Mouse (Mus musculus) thymus, postnatal 25 days (tissue): ENCODE measurements around the gene Eps8l1.

Experiments used
- DNase-seq: peaks from one replicate; pipeline ENCODE4 v3.0.0; 2022

The Eps8l1 gene

GRCm38 (mm10) chr7:4511489-4512224, 51.2 kb downstream of the Eps8l1 start:
- no peak for DNase-seq

DNA sequence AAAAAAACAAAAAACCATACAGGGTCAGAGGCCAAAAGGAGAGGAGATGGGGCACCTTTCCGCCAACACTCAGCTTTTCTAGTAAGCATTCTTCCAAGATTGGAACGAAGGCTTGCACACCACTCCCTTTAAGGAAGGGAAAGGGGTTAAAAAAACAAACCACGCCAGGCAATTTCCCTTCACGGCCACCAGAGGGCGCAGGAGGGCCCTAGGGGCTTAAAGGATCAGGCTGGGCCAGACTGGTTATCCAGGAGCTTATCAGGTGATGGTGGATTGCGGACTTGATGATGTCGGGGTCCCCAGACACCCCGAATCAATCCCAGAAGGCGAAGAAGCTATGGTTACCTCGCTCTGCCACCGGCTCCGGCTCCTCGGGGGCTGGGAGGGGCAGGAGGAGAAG, 52.8 kb downstream of the Eps8l1 start:
- DNase-seq, result peak; percentile 40

DNA sequence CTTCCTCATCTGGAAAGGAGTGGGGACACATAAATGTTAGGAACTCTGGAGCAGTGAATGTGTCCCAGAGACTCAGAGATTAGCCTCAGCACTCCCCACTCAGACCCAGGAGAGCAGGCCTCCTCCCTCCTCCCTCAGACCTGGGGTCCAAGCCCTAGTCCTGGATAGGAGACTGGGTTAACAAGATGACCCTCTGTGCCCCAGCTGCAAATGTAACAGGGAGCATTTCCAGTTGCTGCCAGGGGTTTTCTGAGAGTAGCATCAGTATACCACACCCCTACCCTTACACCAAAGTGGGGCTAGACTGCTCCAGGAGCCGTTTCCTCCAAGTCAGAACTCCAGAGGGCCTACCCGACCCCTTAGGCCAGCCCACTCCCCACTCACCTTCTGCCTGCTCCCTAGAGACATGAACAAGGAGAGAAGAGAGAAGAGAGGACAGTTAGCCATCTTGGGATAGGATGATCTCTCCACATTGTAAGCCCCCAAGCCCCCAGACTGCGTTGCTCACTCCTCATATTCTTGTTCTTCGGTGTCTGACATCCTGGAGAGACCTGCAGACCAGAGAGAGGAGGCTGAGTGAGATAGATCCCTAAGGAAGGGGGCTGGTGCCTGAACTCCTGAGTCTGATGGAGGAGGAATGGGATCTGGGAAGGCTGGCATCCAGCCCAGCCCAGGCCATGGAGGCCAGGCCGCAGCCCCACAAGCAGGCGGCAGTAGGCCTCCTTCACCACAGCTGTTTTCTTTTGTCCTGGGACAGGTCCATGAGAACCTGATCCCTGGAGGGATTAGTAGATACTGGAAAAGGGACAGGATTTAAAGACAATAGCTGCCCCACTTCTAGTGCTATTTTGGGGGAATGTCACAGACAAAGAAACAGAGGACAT, 53.6 kb downstream of the Eps8l1 start:
- DNase-seq, result no peak

DNA sequence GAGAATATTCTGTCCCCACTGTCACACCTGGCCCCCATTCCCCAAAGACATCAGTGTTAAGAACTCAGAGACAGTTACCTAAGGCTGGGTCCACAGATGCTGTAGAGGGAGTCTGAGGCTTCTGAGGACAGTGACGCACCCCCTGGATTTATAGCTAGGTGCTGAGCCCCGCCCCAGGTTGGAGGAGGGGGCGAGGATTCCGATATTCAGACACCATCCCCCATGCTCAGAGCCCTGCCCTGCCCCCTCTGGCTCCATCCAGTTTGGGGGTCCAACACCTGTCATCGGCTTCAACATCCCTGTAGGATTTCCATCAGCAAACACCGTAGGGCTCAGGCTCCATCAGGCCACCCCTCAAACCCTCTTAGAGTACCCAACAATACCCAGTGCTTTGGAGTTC, 55.4 kb downstream of the Eps8l1 start:
- DNase-seq, result no peak

GRCm38 (mm10) chr7:4516332-4517050, 56.0 kb downstream of the Eps8l1 start, which contains the start of gene Tnnt1:
Tnnt1 (minus strand) TSS chr7:4516382.
- no peak for DNase-seq

GRCm38 (mm10) chr7:4518487-4518886, 58.0 kb downstream of the Eps8l1 start:
- DNase-seq, result peak; percentile 21

DNA sequence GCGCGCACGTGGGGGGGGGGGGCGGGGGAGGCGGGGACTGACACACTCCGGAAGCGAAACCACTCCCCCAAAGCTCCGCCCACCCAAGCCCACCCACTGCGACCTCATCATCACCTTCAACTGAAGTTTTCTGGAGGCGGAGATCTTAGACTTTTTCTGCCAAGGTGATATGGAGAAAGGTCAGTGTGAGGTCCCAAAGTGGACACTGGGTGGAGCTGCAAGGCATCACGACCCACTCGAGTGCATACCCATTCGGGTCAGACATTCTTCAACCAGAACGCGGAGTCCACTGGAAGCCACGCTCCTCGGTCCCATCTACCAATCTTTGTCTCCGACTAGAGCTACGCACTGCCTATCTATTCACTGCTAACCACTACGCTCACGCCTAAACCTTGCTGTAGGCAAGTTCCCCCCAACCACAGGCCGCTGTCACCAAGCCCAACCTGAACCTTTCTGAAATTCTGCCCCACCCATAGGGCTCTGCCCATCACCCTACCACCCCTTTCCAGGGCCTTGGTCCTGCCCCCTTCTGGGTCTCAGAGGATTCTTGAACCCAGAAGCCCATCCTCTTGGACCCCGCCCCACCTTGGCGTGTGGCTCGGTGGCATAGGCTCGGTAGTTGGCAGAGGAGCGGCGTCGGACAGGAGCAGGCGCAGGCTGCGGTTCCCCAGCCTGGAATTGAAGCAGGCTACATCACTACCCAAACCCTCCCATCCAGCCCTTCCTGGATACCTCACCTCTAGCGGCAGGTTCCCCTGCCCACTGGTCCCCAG, 60.9 kb downstream of the Eps8l1 start:
- DNase-seq, result peak; percentile 23

DNA sequence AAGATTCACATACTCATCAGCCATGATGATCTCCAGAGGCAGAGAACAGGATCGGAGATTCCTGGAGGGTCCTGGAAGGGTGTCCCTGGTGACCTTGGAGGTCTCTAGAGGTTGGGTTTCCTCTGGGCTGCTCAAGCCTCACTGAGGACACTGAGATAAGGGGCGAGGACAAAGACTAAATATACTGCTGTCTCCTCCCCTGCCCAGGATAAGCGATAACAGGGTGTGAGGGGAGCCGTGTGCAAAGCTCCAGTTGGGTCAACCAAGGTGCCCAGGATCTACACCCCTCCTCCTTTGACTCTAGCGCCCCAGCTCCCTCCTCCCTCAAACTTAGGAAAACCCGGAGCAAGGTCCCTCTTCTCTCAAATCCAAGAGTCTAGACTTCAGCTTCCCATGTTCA, 61.8 kb downstream of the Eps8l1 start:
- no peak for DNase-seq

GRCm38 (mm10) chr7:4523205-4524130, 63.0 kb downstream of the Eps8l1 start:
- DNase-seq, result no peak

DNA sequence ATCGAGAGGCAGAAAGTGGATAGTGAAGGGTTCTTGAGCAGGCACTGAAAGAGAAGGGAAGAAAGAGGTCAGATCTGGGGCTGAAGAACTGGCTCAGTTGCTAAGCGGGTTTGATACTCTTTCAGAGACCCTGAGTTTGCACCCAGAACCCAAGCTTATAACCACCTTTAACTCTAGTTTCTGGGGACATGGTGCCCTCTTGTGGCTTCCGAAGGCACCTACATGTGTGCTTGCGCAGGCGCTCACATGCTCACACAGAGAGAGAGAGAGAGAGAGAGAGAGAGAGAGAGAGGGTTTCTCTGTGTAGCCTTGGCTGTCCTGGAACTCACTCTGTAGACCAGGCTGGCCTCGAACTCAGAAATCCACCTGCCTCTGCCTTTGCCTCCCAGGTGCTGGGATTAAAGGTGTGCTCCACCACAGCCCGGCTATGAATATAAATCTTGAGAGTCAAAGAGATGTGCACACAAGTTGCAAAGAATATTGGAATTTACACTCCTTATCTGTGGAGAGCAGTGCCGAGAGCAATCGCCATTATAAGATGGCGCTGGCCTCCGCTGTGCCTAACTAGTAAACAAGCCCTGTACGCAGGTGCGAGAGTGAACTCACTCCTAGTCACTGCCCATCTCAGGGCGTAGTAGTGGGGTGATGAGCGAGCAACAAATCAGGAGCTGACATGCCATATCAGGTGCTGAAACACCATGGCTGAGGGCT, 63.9 kb downstream of the Eps8l1 start, which contains the start of gene Tnni3:
Gene Tnni3, minus strand, starts transcription at position 18 of the 711 bp plus-strand sequence.
- DNase-seq, result peak; percentile 61

GRCm38 (mm10) chr7:4526341-4527301, 66.1 kb downstream of the Eps8l1 start:
- DNase-seq, result peak; percentile 76

- DNase-seq, result no peak
Measured at GRCm38 (mm10) chr7:4527302-4527689, 66.8 kb downstream of the Eps8l1 start.
